Mouse (Mus musculus) lung, postnatal 10 days (tissue): Measurements from ENCODE around the gene Stambp.

Experiments used
- DNase-seq: peaks from one replicate; pipeline ENCODE4 v3.0.0; 2021

Stambp gene

GRCm38 (mm10) chr6:83568901-83569862 lies 3.3 kb downstream of the Stambp start:
- DNase-seq: no peak

GRCm38 (mm10) chr6:83555972-83556371 lies 16.6 kb downstream of the Stambp start:
- DNase-seq: no peak

GRCm38 (mm10) chr6:83548346-83548745 lies 24.2 kb downstream of the Stambp start:
- no peak for DNase-seq

GRCm38 (mm10) chr6:83545778-83546177 lies 26.8 kb downstream of the Stambp start:
- no peak for DNase-seq

GRCm38 (mm10) chr6:83541756-83542456 lies 30.6 kb downstream of the Stambp start:
- peak; percentile 85 for DNase-seq

GRCm38 (mm10) chr6:83540017-83540416 lies 32.5 kb downstream of the Stambp start:
- DNase-seq: peak; percentile 77

- peak; percentile 11 for DNase-seq
These were observed 35.8 kb downstream of the Stambp start for GRCm38 (mm10) chr6:83536795-83537059.

GRCm38 (mm10) chr6:83536028-83536794 lies 36.3 kb downstream of the Stambp start, which contains the start of gene Actg2:
Gene Actg2, minus strand, starts transcription at chr6:83536265.
- DNase-seq: peak; percentile 31

GRCm38 (mm10) chr6:83532608-83533007 lies 39.9 kb downstream of the Stambp start:
- no peak for DNase-seq

GRCm38 (mm10) chr6:83523194-83523593 lies 49.3 kb downstream of the Stambp start:
- DNase-seq: no peak

- DNase-seq: no peak
These were observed 50.7 kb downstream of the Stambp start for GRCm38 (mm10) chr6:83521784-83522183.

- DNase-seq: no peak
These were observed 53.9 kb downstream of the Stambp start for GRCm38 (mm10) chr6:83518637-83519036.

GRCm38 (mm10) chr6:83515172-83515571 lies 57.4 kb downstream of the Stambp start:
- DNase-seq: no peak

- peak; percentile 79 for DNase-seq
These were observed 60.0 kb downstream of the Stambp start for GRCm38 (mm10) chr6:83512495-83512894.

GRCm38 (mm10) chr6:83510210-83510609 lies 62.3 kb downstream of the Stambp start:
- peak; percentile 65 for DNase-seq

- no peak for DNase-seq
These were observed 63.1 kb downstream of the Stambp start for GRCm38 (mm10) chr6:83509442-83509841.

GRCm38 (mm10) chr6:83507168-83507546 lies 65.4 kb downstream of the Stambp start:
- DNase-seq: no peak

- DNase-seq: peak; percentile 99
These were observed 66.0 kb downstream of the Stambp start, which contains the start of gene Dguok for GRCm38 (mm10) chr6:83506258-83507167. Gene Dguok, minus strand, starts transcription at chr6:83506969.

- DNase-seq: no peak
These were observed 67.0 kb downstream of the Stambp start for GRCm38 (mm10) chr6:83505554-83505953.

GRCm38 (mm10) chr6:83503361-83503760 lies 69.2 kb downstream of the Stambp start:
- no peak for DNase-seq

GRCm38 (mm10) chr6:83502656-83503055 lies 69.9 kb downstream of the Stambp start:
- no peak for DNase-seq
